Mouse (Mus musculus) skeletal muscle tissue, adult 2 months (tissue): ENCODE measurements around the gene Mocs3.
A peak's percentile ranks its signal among the peaks of the same experiment; 100 is the strongest.

Experiments used
- DNase-seq: peaks from one replicate; pipeline ENCODE4 v3.0.0-alpha.2; 2012; ENCODE audit warnings: low read depth, low spot score

Gene Mocs3

DNA sequence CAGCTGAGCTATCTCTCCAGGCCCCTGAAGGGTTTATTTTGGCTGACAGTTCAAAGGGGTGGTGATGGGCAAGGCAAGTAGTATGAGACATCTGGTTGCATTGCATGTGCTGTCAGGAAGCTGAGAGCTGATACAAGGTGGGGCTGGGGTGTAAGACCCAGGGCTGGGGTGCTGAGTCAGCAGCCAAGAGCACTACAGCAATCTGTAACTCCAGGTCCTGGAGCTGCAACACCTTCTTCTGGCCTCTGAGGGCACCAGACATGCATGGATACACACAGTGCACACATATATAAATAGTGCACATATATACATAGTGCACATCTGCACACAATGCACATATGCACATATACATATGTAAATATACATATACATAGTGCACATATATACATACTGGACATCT, 12.4 kb downstream of the Mocs3 start:
- DNase-seq, result no peak

DNA sequence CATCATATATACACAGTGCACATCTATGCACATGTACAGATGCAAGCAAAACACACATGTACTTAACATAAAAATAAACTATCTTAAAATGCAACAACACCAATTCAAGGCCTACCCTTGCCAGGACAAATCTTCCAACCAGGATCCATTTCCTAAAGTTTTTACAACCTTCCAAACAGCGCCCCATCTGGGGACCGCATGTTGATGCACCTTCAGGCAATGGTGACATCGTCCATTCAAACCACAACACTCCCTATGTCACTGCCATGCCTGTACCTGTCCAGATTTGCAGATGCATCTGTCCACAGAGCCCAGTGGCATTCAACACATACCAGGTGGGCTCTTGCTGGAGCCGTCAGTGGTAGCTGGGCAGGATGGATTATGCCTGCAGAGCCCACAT, 12.9 kb downstream of the Mocs3 start:
- DNase-seq, result no peak

DNA sequence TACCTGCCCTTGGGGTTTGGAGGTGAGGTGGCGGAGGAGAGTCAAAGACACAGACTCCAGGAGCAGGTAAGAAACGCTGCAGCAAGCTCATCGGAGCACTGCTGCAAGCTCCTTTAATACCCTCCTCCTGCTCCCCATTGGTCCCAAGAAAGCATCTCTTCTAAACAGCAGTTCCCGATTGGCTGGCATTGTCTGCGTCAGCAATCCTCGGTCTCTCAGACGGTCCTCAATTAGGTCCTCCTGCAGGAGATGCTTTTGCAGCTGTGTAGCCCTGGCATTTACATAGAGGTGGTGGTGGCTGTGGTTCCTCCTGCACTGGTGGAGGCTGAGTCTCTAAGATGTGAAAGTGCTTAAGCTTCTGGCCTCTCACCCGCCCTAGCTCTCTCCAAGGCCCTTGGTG, 15.1 kb downstream of the Mocs3 start:
- DNase-seq, result no peak

DNA sequence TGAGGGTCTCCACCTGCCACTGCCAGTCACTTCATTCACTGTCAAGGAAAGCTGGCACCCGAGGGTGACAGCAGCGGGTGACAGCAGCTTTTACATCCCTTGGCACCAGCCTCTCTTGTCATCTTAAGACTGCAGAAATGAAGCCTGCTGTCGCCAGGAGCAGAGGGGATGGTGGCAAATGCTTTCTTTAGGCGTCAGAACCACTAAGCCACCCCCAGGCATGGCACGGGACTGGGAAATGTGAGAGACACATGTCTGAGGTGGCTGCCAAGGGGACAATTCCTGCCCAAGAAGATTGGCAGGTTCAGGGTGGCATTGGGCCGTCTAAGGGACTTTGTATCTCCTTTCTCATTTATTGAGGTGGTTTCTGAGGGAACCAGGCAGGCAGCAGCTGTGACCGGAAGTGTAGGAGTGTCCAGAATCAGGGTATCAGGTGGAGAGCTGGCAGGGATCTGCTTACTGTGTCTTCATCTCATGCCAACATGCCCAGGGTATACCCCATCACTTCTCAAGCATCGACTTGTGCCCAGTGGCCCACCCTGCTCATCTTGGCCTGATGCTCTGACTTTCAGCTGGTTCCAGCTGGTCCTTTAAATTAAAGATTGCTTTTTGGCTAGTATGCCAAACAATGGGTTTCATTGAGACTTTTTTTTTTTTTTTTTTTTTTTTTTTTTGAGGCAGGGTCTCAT, 17.9 kb downstream of the Mocs3 start:
- DNase-seq, result no peak

DNA sequence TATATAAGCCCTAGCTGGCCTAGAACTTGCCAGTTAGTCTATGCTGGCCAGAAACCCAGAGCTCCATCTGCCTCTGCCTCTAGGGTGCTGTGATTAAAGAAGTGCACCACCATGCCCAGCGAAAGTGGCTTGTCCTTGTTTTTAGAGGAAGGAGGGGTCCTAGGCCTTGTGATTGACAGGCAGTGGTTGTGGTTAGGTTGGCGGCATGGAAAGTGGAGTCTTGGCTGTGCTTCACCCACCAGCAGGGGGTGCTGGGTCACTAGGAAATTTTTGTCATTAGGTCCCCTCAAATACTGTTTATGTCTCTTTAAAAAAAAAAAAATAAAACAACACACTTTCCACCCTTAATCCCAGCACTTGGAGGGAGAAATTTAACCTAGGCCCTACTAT, 18.4 kb downstream of the Mocs3 start:
- DNase-seq, result no peak

DNA sequence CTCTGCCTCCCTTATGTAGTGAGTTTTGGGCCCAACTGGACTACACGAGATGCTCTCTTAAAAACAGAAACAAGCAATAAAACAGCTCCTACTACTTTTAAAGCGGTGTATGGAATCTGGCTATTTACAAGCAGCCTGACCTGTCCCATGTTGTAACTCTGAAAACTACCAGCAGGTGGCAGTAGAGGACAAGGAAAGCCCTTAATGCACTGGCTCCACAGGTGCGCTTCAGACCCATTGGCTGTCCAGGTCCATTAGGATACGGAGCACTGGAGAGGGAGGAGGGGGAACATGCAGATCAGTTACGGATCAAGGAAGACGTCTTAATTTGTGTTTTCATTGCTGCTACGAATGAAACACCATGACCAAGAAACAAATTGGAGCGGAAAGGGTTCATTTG, 19.8 kb downstream of the Mocs3 start:
- DNase-seq, result peak; percentile 62

DNA sequence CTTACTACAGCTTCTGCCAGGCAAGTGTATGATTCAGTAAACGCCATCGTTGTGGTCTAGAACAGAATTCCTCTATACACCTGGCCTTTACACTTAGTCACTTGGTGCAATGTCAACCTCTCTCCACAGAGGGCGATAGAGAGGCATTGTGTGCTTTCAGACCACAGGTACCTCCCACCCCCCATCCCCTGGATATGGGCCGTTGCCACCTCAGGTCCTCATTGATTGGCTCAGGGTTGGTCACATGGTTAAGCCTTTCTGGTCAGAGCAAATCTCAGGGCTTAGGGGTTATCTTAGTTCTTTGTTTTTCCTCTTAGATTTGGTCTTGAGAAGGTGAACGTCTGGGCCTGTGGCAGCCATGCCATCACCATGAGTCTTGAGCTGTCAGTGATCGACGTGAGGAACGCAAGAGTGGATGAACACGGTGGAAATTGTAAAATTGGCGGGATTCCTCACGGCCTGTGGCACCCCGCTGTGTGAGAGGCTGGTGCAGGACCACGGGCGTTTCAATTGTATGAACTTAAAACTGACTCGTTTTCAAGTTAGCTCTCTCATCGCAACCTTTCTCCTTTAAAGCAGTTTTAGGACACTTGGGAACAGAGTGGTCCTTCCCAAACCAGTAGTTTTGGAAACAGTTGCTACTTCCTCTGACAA, 22.3 kb downstream of the Mocs3 start:
- no peak for DNase-seq

DNA sequence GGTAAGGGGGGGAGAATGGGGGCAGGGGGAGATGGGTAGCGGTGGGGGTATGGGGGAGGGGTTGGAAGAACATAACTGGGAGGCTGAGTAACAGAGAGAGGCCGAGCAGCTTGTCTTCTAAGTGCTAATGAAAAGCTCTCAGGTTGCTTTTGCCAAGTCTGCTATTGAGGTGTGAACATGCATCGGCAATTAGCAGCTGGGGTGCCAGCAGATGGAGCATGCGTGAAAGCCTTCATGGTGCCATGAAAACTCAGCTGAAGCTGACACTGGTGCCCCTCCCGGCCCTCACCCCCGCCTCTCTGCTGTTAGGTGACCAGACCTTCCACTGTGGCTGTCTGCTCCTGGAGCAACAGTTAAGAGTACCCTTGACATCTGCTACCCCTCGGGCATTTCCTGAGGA, 23.4 kb downstream of the Mocs3 start:
- no peak for DNase-seq

DNA sequence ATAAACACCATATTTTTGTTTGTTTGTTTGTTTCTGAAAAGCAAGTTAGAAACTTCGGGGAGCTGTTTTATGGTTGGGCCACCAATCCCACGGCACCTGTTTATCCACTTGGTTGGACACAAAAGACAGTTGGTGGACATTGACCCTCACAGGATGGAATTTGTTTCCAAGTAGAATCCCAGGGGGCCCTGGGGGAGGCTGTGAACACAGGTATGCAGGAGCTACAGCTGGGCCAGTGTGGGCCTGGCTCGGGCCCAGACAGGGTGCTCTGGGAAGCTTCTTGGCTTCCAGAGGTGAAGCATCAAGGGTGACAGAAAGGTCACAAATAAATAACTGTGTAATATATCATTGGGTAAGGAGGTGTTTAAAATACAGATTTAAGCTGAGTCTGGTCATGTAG, 26.1 kb downstream of the Mocs3 start:
- DNase-seq, result no peak

DNA sequence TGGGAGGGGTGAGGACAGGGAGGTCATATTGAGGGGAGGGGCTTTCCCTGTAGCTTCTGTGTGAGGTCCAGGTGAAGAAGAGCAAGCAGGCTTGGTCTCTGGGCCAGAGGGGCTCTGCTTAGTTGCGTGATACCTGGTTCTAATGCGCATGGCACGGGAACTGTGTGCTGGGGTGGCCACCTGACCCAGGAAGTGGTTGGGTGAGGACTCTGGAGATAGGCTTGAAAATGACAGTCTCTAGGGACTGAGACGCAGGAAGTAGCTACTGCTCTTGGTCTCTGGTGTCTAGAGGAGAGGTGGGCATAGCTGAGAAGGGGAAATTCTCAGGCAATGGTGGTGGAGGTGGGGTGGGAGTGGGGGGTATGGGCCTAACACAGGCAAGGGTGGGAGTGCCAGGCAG, 26.8 kb downstream of the Mocs3 start:
- no peak for DNase-seq

DNA sequence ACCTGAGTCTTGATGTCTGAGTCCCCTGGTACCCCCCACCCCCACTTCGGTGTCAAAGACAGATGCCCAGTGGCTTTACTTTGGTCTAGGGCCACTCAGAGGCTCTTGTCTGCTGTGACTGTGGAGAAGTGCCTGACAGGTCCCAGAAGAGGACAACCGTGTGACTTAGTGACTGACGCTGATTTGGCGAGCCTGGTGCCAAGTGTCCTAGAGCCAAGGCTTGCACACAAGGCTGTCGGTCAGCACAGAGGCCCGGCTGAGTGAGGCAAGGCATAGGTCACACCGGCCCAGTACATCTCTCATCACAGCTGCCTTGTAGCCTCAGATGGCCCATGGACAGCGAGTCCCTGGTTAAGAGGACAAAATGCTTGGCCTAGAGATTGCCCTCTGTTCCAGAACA, 28.6 kb downstream of the Mocs3 start:
- no peak for DNase-seq

DNA sequence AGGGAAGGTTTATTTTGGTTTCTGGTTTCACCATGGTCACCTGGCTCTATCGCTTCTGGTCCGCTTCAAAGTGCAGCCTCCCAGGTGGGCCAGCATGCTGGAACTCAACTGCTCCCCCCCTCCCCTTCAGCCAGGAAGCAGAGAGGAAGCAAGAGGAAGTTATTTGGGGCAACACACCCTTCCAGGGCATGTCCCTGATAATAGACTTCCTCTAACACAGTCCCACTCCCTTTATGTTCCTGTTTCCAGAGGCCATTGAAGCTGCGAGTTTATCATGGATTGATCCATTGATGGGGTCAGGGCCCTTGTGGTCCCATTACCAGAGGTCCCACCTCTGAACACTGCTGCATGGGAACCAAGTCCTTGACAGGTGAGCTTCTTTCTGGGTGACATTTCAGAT, 29.7 kb downstream of the Mocs3 start:
- no peak for DNase-seq

DNA sequence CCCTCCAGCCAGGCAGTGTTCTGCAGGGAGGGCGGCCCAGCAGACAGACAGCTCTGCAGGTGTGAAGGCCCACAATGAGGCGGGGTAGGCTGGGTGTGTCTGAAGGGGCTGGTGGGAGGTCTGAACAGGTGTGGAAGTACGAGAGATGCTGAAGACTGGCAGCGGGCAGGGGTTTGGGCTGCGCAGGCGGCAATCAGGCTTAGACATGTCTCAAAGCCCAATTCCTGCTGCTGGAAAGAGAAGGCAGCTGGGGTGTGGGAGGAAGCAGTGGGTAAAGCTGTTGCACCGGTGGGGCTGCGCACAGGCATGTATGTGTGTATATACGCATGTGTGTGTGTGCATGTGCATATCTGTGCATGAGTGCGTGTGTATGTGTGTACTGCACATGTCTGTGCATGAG, 30.5 kb downstream of the Mocs3 start:
- DNase-seq, result no peak

DNA sequence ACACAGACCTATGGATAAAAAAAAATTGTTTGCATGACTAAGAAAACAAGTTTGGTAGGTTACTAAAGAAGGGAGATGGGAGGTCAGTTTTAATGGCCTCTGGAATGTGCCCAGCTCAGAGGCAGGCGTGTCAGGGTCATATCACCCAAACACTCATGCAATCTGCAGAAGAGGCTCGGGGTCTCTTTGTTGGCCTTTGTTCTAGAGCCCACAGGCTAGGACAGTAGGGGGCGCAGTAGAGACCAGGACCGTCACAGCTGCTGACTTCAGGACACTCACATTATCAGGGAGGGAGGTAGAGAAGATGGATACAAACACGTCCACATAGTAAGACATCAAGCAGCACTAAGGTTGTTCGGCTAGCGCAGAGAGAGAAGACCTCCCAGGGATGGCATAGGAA, 37.6 kb downstream of the Mocs3 start:
- no peak for DNase-seq

DNA sequence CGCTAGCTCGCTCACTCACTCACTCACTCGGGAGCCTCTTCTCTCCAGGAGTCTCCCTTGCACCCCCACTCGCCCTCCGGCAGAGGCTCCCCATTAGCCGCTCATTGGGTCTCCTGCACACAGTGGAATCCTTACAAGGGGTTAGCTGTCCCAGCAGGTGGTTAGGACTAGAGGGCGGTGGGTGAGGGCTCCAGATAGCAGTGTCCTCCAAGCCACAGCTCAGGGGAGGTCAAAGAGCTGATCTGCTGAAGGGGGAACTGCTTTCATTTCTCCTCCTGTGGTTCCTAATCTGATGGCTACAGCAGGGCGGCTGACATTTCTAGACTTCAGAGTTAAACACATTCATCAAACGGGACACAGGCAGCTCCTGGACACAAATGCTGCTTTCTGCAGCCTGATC, 43.0 kb downstream of the Mocs3 start:
- DNase-seq, result no peak

DNA sequence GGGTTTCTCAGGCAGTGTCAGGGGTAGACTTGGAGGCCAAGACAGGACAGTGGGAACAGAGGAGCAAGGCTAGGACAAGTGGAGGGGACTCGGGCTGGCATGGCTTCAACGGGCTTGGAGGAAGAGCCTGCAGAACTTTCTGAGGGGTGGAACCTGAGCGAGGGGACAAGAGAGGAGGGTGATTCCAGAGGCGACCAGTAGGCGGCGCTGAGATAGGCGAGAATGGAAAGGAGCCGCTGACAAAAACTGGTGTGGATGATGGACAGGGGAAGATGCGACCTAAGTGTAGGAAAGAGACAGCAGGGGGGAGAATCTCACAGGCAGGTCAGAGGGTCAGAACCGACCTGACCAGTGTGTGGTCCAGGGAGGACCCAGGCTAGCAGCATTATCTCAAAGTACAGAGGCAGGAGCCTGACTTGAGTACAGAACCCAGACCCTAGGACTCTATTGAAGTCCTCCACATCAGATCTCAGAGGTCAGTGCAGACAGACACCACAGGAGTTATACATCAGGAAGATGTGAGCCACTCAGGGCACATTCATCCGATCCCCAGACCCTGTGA, 44.0 kb downstream of the Mocs3 start:
- no peak for DNase-seq

DNA sequence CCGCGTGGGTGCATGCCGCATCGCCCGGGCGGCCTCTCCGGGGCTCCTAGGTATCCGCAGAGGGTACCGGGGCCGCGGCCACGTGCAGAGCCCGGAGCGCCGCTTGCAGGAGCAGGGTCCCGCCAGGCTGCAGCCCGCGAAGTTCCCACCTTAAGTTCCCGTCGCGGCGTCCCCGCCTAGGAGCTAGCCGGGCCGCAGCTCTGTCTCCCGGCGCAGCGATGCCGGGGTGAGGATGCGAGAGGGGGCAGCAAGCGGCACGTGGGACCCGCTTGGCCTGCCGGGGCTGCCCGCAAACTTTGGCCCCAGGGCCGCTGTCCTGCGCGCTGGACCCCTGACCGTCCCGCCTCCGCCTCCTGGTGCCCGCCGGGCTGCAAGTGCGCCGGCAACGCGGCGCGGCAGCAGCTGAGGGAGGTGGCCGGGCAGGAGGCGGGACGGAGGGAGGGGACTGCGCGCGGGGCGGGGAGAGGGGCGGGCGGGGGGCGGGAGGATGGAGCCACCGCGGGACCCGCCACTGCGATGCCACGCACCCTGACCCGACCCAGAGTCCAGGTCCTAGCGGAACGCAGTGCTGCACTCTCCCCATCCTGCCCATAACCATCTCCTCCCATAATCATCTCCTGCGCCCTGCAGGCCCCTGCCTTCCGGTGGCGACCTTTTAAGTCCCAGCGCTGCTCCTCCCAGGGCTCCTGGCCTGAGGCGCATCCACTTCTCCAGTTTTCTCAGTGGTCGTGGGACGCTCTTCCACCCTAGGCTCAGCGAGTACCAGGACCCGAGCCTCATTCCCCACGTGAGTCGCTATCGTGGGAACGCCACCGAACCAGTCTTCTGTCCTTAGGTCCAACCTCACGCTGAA, 50.5 kb downstream of the Mocs3 start:
- DNase-seq, result no peak

DNA sequence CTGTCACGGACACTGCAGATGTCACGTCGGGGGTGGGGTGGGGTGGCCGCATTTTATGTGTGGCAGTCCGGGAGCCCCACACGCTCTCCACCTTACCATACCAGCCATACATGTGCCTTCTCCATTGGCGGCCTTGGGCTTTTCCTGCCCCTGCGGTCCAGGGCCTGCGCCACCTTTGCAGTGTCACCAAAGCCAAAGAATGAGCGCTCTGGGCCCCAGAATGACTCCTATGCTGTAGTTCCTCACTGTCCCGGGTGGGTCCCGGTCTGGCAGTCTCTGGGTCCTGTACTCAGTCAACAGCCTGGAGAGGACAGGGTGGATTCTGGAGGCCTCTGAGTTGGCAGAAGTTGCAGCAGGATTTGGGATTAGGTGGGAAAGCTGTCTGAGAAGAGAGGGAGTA, 51.2 kb downstream of the Mocs3 start, which contains the start of gene Kcng1:
Gene Kcng1, minus strand, starts transcription at position 155 of the 400 bp plus-strand sequence.
- no peak for DNase-seq
